ENCODE assay signal across 9 mouse cellular contexts in the genomic region with DNA sequence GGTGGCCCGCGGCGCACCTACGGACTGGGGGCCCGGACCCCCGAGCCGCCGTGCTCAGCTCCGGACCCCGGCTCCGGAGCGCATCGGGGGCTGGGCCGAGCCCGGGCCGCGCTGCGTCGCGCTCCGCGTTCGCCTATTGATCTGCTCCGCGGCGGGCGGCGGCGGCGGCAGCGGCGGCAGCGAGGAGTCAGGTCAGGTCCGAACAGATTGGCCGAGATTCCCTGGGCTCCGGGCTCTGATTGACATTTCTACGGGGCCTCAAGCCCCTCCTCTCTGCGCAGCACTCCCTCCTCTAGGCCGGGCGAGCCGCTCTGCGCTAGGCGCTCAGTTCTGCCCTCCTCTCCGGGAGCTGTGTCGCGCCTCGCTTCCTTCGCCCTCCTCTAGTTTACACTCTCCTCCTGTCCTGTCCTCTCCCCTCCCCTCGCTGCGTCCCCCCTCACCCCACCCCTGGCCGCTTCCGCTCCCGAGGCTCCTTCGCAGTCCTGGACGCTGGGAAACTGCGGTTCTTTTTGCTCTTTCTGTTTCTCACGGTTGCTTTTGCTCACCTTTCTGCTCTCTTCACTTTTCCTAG. TPM values are rescaled to one million over a fixed set of nuclear protein-coding genes. Genes with fewer than 3 reads are reported as not detected.
A peak's percentile ranks its signal among the peaks of the same experiment; 100 is the strongest.
DNase-seq lines count a peak whose midpoint lies in the region; ATAC-seq lines count a peak whose summit lies in the region.
"Had no signal": no experiment of that assay in that cellular context is flagged by ENCODE, and none has a peak within 500 bp of the region (broad histone marks: within the 10 kb centered on the region; RNA-seq: fewer than 3 reads in every experiment).

No protein-coding gene starts in this region.

- H3K4me3 ChIP-seq in embryonic facial prominence, embryonic 13.5 days = peak overlapping the region; percentile 73
- H3K4me3 ChIP-seq in heart, embryonic 15.5 days = peak overlapping the region; percentile 80

- no peaks in the 10 kb centered on the region for H3K36me3 ChIP-seq in embryonic facial prominence, embryonic 13.5 days
- H3K36me3 ChIP-seq in heart, embryonic 15.5 days = no peaks in the 10 kb centered on the region

- WGBS in embryonic facial prominence, embryonic 13.5 days = 0% methylated on average over 37 of the region's 57 CpGs
- under 1% methylated on average over 52 of the region's 57 CpGs for WGBS in heart, embryonic 15.5 days

- no peaks in the 10 kb centered on the region for H3K9me3 ChIP-seq in embryonic facial prominence, embryonic 13.5 days
- H3K9me3 ChIP-seq in heart, embryonic 15.5 days (replicated peaks) = no peaks in the 10 kb centered on the region

- peaks cover 84% of the 10 kb centered on the region for H3K27me3 ChIP-seq in embryonic facial prominence, embryonic 13.5 days
- H3K27me3 ChIP-seq in heart, embryonic 15.5 days = peaks cover 81% of the 10 kb centered on the region

- H3K27ac ChIP-seq in embryonic facial prominence, embryonic 13.5 days = peak overlapping the region; percentile 97
- H3K27ac ChIP-seq in heart, embryonic 15.5 days = peak overlapping the region; percentile 95

- peak; percentile 71 for ATAC-seq in embryonic facial prominence, embryonic 13.5 days (ENCODE audit: insufficient number of reproducible peaks, insufficient read depth, low FRiP score, low TSS enrichment, low read depth)
- peak; percentile 80 for ATAC-seq in heart, embryonic 15.5 days (replicated peaks; ENCODE audit: insufficient number of reproducible peaks, insufficient read depth, low FRiP score, low read depth)
- ATAC-seq in megakaryocyte, adult 5-6 weeks (ENCODE audit: poor library complexity, severe bottlenecking) = 0 out of 2 replicates have a peak, but pooled peaks have one; percentile 16
- ATAC-seq in megakaryocyte-erythroid progenitor cell, adult 5-6 weeks (replicated peaks; ENCODE audit: low FRiP score, low TSS enrichment, poor library complexity, severe bottlenecking) = no peak

- H3K4me1 ChIP-seq in embryonic facial prominence, embryonic 13.5 days = peaks cover 79% of the 10 kb centered on the region
- H3K4me1 ChIP-seq in heart, embryonic 15.5 days (replicated peaks) = peaks cover 57% of the 10 kb centered on the region

- peak overlapping the region; percentile 84 for H3K4me2 ChIP-seq in embryonic facial prominence, embryonic 13.5 days
- H3K4me2 ChIP-seq in heart, embryonic 15.5 days = peak overlapping the region; percentile 93

- peak; percentile 36 for DNase-seq in urinary bladder, adult 2 months (ENCODE audit: low spot score)
- DNase-seq in urinary bladder, postnatal 10 days (ENCODE audit: low spot score) = no peak
- peak; percentile 88 for DNase-seq in kidney, postnatal 14 days
- DNase-seq in testis, postnatal 14 days (ENCODE audit: low spot score) = peak; percentile 31

- H3K9ac ChIP-seq in embryonic facial prominence, embryonic 13.5 days = peak overlapping the region; percentile 88
- peak overlapping the region; percentile 89 for H3K9ac ChIP-seq in heart, embryonic 15.5 days

RNA-seq across cellular contexts. Expression of a gene that starts 0.5 kb away (rescaled TPM):
- 0.34 and 0.50 TPM in 2 replicates for polyA plus RNA-seq in urinary bladder, adult 2 months (2012; rRNA removed)
- polyA plus RNA-seq in embryonic facial prominence, embryonic 13.5 days (2015; fragmentation: Nextera tagmentation; extraction: Ambion mirVana) = 23.0 and 32.6 TPM in 2 replicates
- 13.9 and 17.3 TPM in 2 replicates for polyA plus RNA-seq in heart, embryonic 15.5 days (2015; fragmentation: Nextera tagmentation; extraction: Ambion mirVana)
- total RNA-seq in megakaryocyte, adult 5-6 weeks (2015) = not detected in 2 replicates
- total RNA-seq in megakaryocyte, adult 5-6 weeks (2017) = 0.22 TPM in 1 of 2 replicates, not detected in the other
- total RNA-seq in megakaryocyte-erythroid progenitor cell, adult 5-6 weeks (2014; fragmentation: Nextera tagmentation) = not detected in 2 replicates
- total RNA-seq in megakaryocyte-erythroid progenitor cell, adult 5-6 weeks (2017) = not detected in 2 replicates
- total RNA-seq: neutrophil, adult 5-6 weeks had no signal
